Mouse (Mus musculus) neural tube, embryonic 11.5 days (tissue): Measurements from ENCODE around the gene Rab9b. TPM values are rescaled to one million over a fixed set of nuclear protein-coding genes. Genes with fewer than 3 reads are reported as not detected.

Source experiments
- ATAC-seq: fragments of 200-750 bp; cut with Nextera tagmentation; 2 replicates; pipeline ENCODE4 v1.8.0; 2017; ENCODE audit warnings: moderate number of reproducible peaks, mild to moderate bottlenecking, moderate TSS enrichment, moderate library complexity; ENCODE audit not compliant: insufficient read depth, low FRiP score, low TSS enrichment
- DNase-seq: peaks from one replicate; pipeline ENCODE4 v3.0.0-alpha.2; 2015; ENCODE audit warnings: low spot score
- H3K27ac ChIP-seq: fragments of 300-500 bp; sonication (generic); 2 replicates; pipeline ENCODE4 v1.5.1; 2014; ENCODE audit warnings: low read depth, mild to moderate bottlenecking, low read length
- H3K27me3 ChIP-seq: fragments of 300-500 bp; sonication (generic); 2 replicates; pipeline ENCODE4 v1.6.1; 2014; ENCODE audit warnings: mild to moderate bottlenecking, low read length, mixed read lengths; ENCODE audit not compliant: control insufficient read depth, insufficient read depth
- H3K36me3 ChIP-seq: fragments of 300-500 bp; sonication (generic); 2 replicates; pipeline ENCODE4 v1.6.1; 2014; ENCODE audit warnings: mild to moderate bottlenecking, low read length, moderate library complexity, mixed read lengths; ENCODE audit not compliant: control insufficient read depth, insufficient read depth
- H3K4me1 ChIP-seq: fragments of 300-500 bp; sonication (generic); 2 replicates; pipeline ENCODE4 v1.6.1; 2014; ENCODE audit warnings: low read length, mixed read lengths; ENCODE audit not compliant: control insufficient read depth, insufficient read depth
- H3K4me2 ChIP-seq: fragments of 300-500 bp; sonication (generic); 2 replicates; pipeline ENCODE4 v1.6.1; 2014; ENCODE audit warnings: low read depth, mild to moderate bottlenecking, moderate library complexity
- H3K4me3 ChIP-seq: fragments of 300-500 bp; sonication (generic); 2 replicates; pipeline ENCODE4 v1.5.1; 2014; ENCODE audit warnings: low read depth, low read length
- H3K9ac ChIP-seq: fragments of 300-500 bp; sonication (generic); 2 replicates; pipeline ENCODE4 v1.6.1; 2014; ENCODE audit warnings: mild to moderate bottlenecking, low read length
- H3K9me3 ChIP-seq: fragments of 300-500 bp; sonication (generic); 2 replicates; pipeline ENCODE4 v1.6.1; 2016; ENCODE audit warnings: low read length; ENCODE audit not compliant: control insufficient read depth
- WGBS: fragments of 180-500 bp; shearing (Covaris S2); extraction: QIAGEN DNeasy Blood & Tissue Kit; methylation state at CpG from one replicate; pipeline ENCODE4 v1.1.7; 2014; 5-methylcytosine and 5-hydroxymethylcytosine counted together
- polyA plus RNA-seq: library from polyadenylated mRNA; unstranded; fragments of >200 nt; fragmentation: Nextera tagmentation; extraction: Ambion mirVana; gene quantifications from 2 replicates; pipeline ENCODE4 v1.2.1, GENCODE M21; 2014

The Rab9b gene
- polyA plus RNA-seq, 1 experiment from 2014 or later: 5.8 TPM

DNA sequence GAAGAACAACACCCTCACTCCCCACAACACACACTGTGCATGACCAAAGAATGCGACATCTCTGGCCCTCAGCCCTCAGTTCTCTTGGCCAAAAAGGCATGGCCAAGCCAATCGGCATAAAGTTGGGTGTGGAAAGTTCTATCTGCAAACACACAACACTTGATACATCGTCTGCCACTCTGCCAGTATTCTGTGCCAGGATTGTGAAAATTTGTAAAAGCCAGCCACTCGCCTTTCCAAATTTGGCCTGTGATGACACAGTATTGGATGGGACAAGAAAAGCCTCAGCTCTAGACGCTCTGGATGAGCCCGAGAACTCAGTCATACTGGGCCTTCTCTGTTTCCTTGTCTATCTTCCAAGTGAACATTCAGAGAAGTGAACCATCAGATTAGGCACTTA is 48.8 kb downstream of the Rab9b start:
- Histone ChIP-seq H3K4me1 (no peaks in the 10 kb centered on the region), H3K9ac (no peak overlapping the region), H3K27ac (no peak overlapping the region), H3K27me3 (no peaks in the 10 kb centered on the region), H3K4me3 (no peak overlapping the region), H3K9me3 (no peaks in the 10 kb centered on the region), H3K4me2 (no peak overlapping the region), H3K36me3 (no peaks in the 10 kb centered on the region)
- ATAC-seq: 0 out of 2 replicates have a peak, but pooled peaks have one; percentile 38
- WGBS: 89% methylated on average over 6 of the region's 6 CpGs
- no peak for DNase-seq

Other genes starting within 250 kb of the Rab9b start
- gene Tceal1, start 160.8 kb downstream of the Rab9b start, polyA plus RNA-seq: 8.9 and 9.3 TPM in 2 replicates
- gene Morf4l2, start 125.1 kb downstream of the Rab9b start, polyA plus RNA-seq: 622 and 646 TPM in 2 replicates
- gene Glra4, start 88.6 kb downstream of the Rab9b start, polyA plus RNA-seq: not detected in 2 replicates
- 28.7 and 38.6 TPM in 2 replicates for gene Plp1, start 46.1 kb downstream of the Rab9b start, polyA plus RNA-seq
- gene H2bfm, start 58.6 kb upstream of the Rab9b start, polyA plus RNA-seq: not detected in 2 replicates
- gene Tmsb15b2, start 106.7 kb upstream of the Rab9b start, polyA plus RNA-seq: 54.1 and 56.2 TPM in 2 replicates
- gene Tmsb15l, start 108.1 kb upstream of the Rab9b start, polyA plus RNA-seq: 7.4 and 7.6 TPM in 2 replicates
- 22.2 and 23.4 TPM in 2 replicates for gene Tmsb15b1, start 108.1 kb upstream of the Rab9b start, polyA plus RNA-seq
- gene Zcchc18, start 124.4 kb upstream of the Rab9b start, polyA plus RNA-seq: 82.3 and 88.8 TPM in 2 replicates
- 11.2 and 13.7 TPM in 2 replicates for gene Slc25a53, start 169.5 kb upstream of the Rab9b start, polyA plus RNA-seq
- 12.5 and 12.7 TPM in 2 replicates for gene Fam199x, start 180.8 kb upstream of the Rab9b start, polyA plus RNA-seq